Mouse (Mus musculus): ENCODE measurements around the gene Zdhhc22. TPM values are rescaled to one million over a fixed set of nuclear protein-coding genes. Genes with fewer than 3 reads are reported as not detected.

Zdhhc22 gene
- total and polyA plus RNA-seq, 3 experiments = 0.10 TPM; not detected in 2

- Histone ChIP-seq H3K4me1 (ENCODE audit: control insufficient read depth in 1 of 2, insufficient read depth in 2 of 2, low read length in 2 of 2) (peaks cover 11 to 20% of the 10 kb centered on the region in 2 experiments), H3K27me3 (ENCODE audit: control insufficient read depth in 1 of 2, insufficient read depth in 2 of 2, low read length in 2 of 2) (no peaks in the 10 kb centered on the region), H3K27ac (ENCODE audit: control insufficient read depth, low read depth, low read length) (peak overlapping the region; percentile 87), H3K36me3 (ENCODE audit: control insufficient read depth in 1 of 2, insufficient read depth in 2 of 2, low read length in 2 of 2) (peaks cover 17 to 26% of the 10 kb centered on the region in 2 experiments), H3K4me3 (ENCODE audit: control insufficient read depth in 1 of 2, insufficient read depth in 1 of 2, low read depth in 2 of 2, low read length in 2 of 2) (peak overlapping the region; percentile 30 to 38; a peak in 3 of 4 replicates), H3K79me2 (ENCODE audit: control insufficient read depth, insufficient read depth, low read length, poor library complexity) (peaks cover 39% of the 10 kb centered on the region), H3K9me3 (replicated peaks; ENCODE audit: insufficient read depth, low read length) (no peaks in the 10 kb centered on the region), H3K9ac (ENCODE audit: control insufficient read depth, low read depth, low read length, poor library complexity, severe bottlenecking) (peak overlapping the region; percentile 50)
- DNase-seq (ENCODE audit: low read depth, low spot score) = peak; percentile 47
- no peak for TF ChIP-seq MAZ (IDR thresholded peaks at IDR 0.05; ENCODE audit: low read depth, low read length)
- TF ChIP-seq ZNF384 (IDR thresholded peaks at IDR 0.05; ENCODE audit: low read depth, low read length) = peak; percentile 49; the same call in 1 of the 2 replicates
These were observed 39.3 kb downstream of the Zdhhc22 start for GRCm38 (mm10) chr12:86950961-86951360.

GRCm38 (mm10) chr12:86950161-86950960 is 39.9 kb downstream of the Zdhhc22 start:
- DNase-seq (ENCODE audit: low read depth, low spot score) = peak; percentile 86
- Histone ChIP-seq H3K4me3 (ENCODE audit: control insufficient read depth in 1 of 2, insufficient read depth in 1 of 2, low read depth in 2 of 2, low read length in 2 of 2) (peak overlapping the region; percentile 30 to 45), H3K9ac (ENCODE audit: control insufficient read depth, low read depth, low read length, poor library complexity, severe bottlenecking) (peak overlapping the region; percentile 50), H3K36me3 (ENCODE audit: control insufficient read depth in 1 of 2, insufficient read depth in 2 of 2, low read length in 2 of 2) (peaks cover 17 to 30% of the 10 kb centered on the region in 2 experiments), H3K27ac (ENCODE audit: control insufficient read depth, low read depth, low read length) (peak overlapping the region; percentile 87), H3K27me3 (ENCODE audit: control insufficient read depth in 1 of 2, insufficient read depth in 2 of 2, low read length in 2 of 2) (no peaks in the 10 kb centered on the region), H3K4me1 (ENCODE audit: control insufficient read depth in 1 of 2, insufficient read depth in 2 of 2, low read length in 2 of 2) (peaks cover 15 to 20% of the 10 kb centered on the region in 2 experiments), H3K9me3 (replicated peaks; ENCODE audit: insufficient read depth, low read length) (no peaks in the 10 kb centered on the region), H3K79me2 (ENCODE audit: control insufficient read depth, insufficient read depth, low read length, poor library complexity) (peaks cover 39% of the 10 kb centered on the region)
- TF ChIP-seq GABPA (IDR thresholded peaks at IDR 0.05; ENCODE audit: low read depth, low read length) (no peak), USF1 (IDR thresholded peaks at IDR 0.05; ENCODE audit: low read depth, low read length) (peak; percentile 88), UBTF (IDR thresholded peaks at IDR 0.05; ENCODE audit: borderline replicate concordance, insufficient read depth, low read depth, low read length) (no peak), MAX (IDR thresholded peaks at IDR 0.05; ENCODE audit: low read length) (peak; percentile 95), ZKSCAN1 (IDR thresholded peaks at IDR 0.05; ENCODE audit: low read depth, low read length) (no peak), BHLHE40 (IDR thresholded peaks at IDR 0.05; ENCODE audit: borderline replicate concordance, low read depth, low read length) (peak; percentile 94), TBP (IDR thresholded peaks at IDR 0.05; ENCODE audit: low read depth, low read length) (peak; percentile 66), KAT2A (conservative IDR thresholded peaks at IDR 0.05; ENCODE audit: low read depth, low read length) (no peak), RAD21 (IDR thresholded peaks at IDR 0.05; ENCODE audit: low read depth, low read length) (no peak), ETS1 (IDR thresholded peaks at IDR 0.05; ENCODE audit: low read depth, low read length) (peak; percentile 98), ZNF384 (IDR thresholded peaks at IDR 0.05; ENCODE audit: low read depth, low read length) (no peak), RCOR1 (IDR thresholded peaks at IDR 0.05; ENCODE audit: low read depth, low read length) (peak; percentile 30; the same call in 1 of the 2 replicates), SMC3 (IDR thresholded peaks at IDR 0.05; ENCODE audit: low read depth, low read length) (no peak), SIN3A (IDR thresholded peaks at IDR 0.05; ENCODE audit: low read length) (peak; percentile 100), GATA1 (IDR thresholded peaks at IDR 0.05; ENCODE audit: low read depth, low read length) (peak; percentile 86), MXI1 (IDR thresholded peaks at IDR 0.05; ENCODE audit: low read depth, low read length) (peak; percentile 99), TAL1 (IDR thresholded peaks at IDR 0.05; ENCODE audit: low read length) (no peak), E2F4 (IDR thresholded peaks at IDR 0.05; ENCODE audit: borderline replicate concordance, low read depth, low read length) (no peak), HCFC1 (IDR thresholded peaks at IDR 0.05; ENCODE audit: low read depth, low read length) (peak; percentile 51), USF2 (IDR thresholded peaks at IDR 0.05; ENCODE audit: borderline replicate concordance in 1 of 2, insufficient read depth in 1 of 2, low read depth in 1 of 2, low read length in 2 of 2) (0 out of 4 replicates have a peak, but pooled peaks of 1 of the 2 experiments have one; percentile 45), TCF12 (IDR thresholded peaks at IDR 0.05; ENCODE audit: low read depth, low read length) (peak; percentile 30; the same call in 1 of the 2 replicates), EP300 (IDR thresholded peaks at IDR 0.05; ENCODE audit: low read depth in 1 of 2, low read length in 2 of 2) (peak in 1 of 2 experiments; percentile 76; a peak in 2 of 4 replicates), POLR2AphosphoS2 (IDR thresholded peaks at IDR 0.05; ENCODE audit: low read length) (no peak), MYC (IDR thresholded peaks at IDR 0.05; ENCODE audit: low read depth, low read length) (peak; percentile 83; the same call in 1 of the 2 replicates), ELF1 (IDR thresholded peaks at IDR 0.05; ENCODE audit: low read depth, low read length) (no peak), NELFE (IDR thresholded peaks at IDR 0.05; ENCODE audit: low read depth, low read length) (no peak), MAFK (IDR thresholded peaks at IDR 0.05; ENCODE audit: borderline replicate concordance, low read depth, low read length) (no peak), POLR2A (IDR thresholded peaks at IDR 0.05; ENCODE audit: control insufficient read depth in 1 of 2, insufficient read depth in 1 of 2, low read depth in 1 of 2, low read length in 2 of 2, poor library complexity in 1 of 2) (no peak), CHD1 (IDR thresholded peaks at IDR 0.05; ENCODE audit: low read depth, low read length) (no peak)
